Mouse (Mus musculus) heart, embryonic 10.5 days (tissue): Measurements from ENCODE around the gene Tpr. TPM values are rescaled to one million over a fixed set of nuclear protein-coding genes. Genes with fewer than 3 reads are reported as not detected.

Source experiments
- DNase-seq: peaks from one replicate; pipeline ENCODE4 v3.0.0-alpha.2; 2017; ENCODE audit warnings: low spot score
- H3K27ac ChIP-seq: fragments of 300-500 bp; sonication (generic); 2 replicates; pipeline ENCODE4 v1.5.1; 2016; ENCODE audit warnings: mild to moderate bottlenecking
- H3K27me3 ChIP-seq: fragments of 300-500 bp; sonication (generic); 2 replicates; pipeline ENCODE4 v1.6.1; 2016; ENCODE audit warnings: mild to moderate bottlenecking; ENCODE audit not compliant: poor library complexity, insufficient read depth, severe bottlenecking
- H3K36me3 ChIP-seq: fragments of 300-500 bp; sonication (generic); 2 replicates; pipeline ENCODE4 v1.6.1; 2016; ENCODE audit warnings: mild to moderate bottlenecking, moderate library complexity
- H3K4me1 ChIP-seq: fragments of 300-500 bp; sonication (generic); 2 replicates; pipeline ENCODE4 v1.6.1; 2016; ENCODE audit warnings: mild to moderate bottlenecking
- H3K4me3 ChIP-seq: fragments of 300-500 bp; sonication (generic); 2 replicates; pipeline ENCODE4 v1.5.1; 2016; ENCODE audit warnings: mild to moderate bottlenecking, moderate library complexity
- H3K9me3 ChIP-seq: fragments of 300-500 bp; sonication (generic); 2 replicates; pipeline ENCODE4 v1.6.1; 2016; ENCODE audit warnings: mild to moderate bottlenecking, moderate library complexity
- WGBS: fragments of 180-500 bp; shearing (Covaris S2); methylation state at CpG from one replicate; pipeline ENCODE4 v1.1.7; 2016; 5-methylcytosine and 5-hydroxymethylcytosine counted together
- polyA plus RNA-seq: library from polyadenylated mRNA; unstranded; fragments of >200 nt; fragmentation: Nextera tagmentation; extraction: Ambion mirVana; gene quantifications from 2 replicates; pipeline ENCODE4 v1.2.1, GENCODE M21; 2016

Gene Tpr
- polyA plus RNA-seq, 1 experiment from 2014 or later, result 157 TPM

GRCm38 (mm10) chr1:150466132-150466531 lies 73.5 kb downstream of the Tpr start, which contains the start of gene Prg4:
Gene Prg4 (minus strand): TSS chr1:150466165.
- H3K27ac ChIP-seq, result no peak within 1 kb of the TSS
- H3K27me3 ChIP-seq, result no peaks in the 10 kb centered on the region
- H3K9me3 ChIP-seq, result no peaks in the 10 kb centered on the region
- whole genome bisulfite sequencing, result 85% methylated on average over 3 of the region's 3 CpGs
- H3K36me3 ChIP-seq, result no peaks in the 10 kb centered on the region
- 0 out of 2 replicates have a peak, but pooled peaks cover 4% of the 10 kb centered on the region for H3K4me1 ChIP-seq
- no peak within 1 kb of the TSS for H3K4me3 ChIP-seq
- no peak for DNase-seq

GRCm38 (mm10) chr1:150469992-150470391 lies 77.4 kb downstream of the Tpr start:
- Histone ChIP-seq H3K27me3 (no peaks in the 10 kb centered on the region), H3K36me3 (no peaks in the 10 kb centered on the region), H3K27ac (no peak overlapping the region), H3K4me3 (no peak overlapping the region), H3K9me3 (no peaks in the 10 kb centered on the region), H3K4me1 (no peaks in the 10 kb centered on the region)
- WGBS, result 76% methylated on average over 3 of the region's 3 CpGs
- DNase-seq, result no peak

- H3K36me3 ChIP-seq, result no peaks in the 10 kb centered on the region
- no peaks in the 10 kb centered on the region for H3K27me3 ChIP-seq
- DNase-seq, result no peak
- H3K27ac ChIP-seq, result no peak overlapping the region
- no peaks in the 10 kb centered on the region for H3K9me3 ChIP-seq
- WGBS, result 78% methylated on average over 7 of the region's 7 CpGs
- H3K4me1 ChIP-seq, result no peaks in the 10 kb centered on the region
- no peak overlapping the region for H3K4me3 ChIP-seq
Measured at GRCm38 (mm10) chr1:150472525-150472924, 79.9 kb downstream of the Tpr start.

GRCm38 (mm10) chr1:150480674-150481073 lies 88.0 kb downstream of the Tpr start:
- WGBS, result 67% methylated on average over 5 of the region's 5 CpGs
- DNase-seq, result no peak
- no peak overlapping the region for H3K27ac ChIP-seq
- H3K27me3 ChIP-seq, result no peaks in the 10 kb centered on the region
- no peaks in the 10 kb centered on the region for H3K4me1 ChIP-seq
- no peaks in the 10 kb centered on the region for H3K36me3 ChIP-seq
- no peak overlapping the region for H3K4me3 ChIP-seq
- H3K9me3 ChIP-seq, result no peaks in the 10 kb centered on the region

- Histone ChIP-seq H3K4me3 (no peak overlapping the region), H3K27me3 (no peaks in the 10 kb centered on the region), H3K4me1 (no peaks in the 10 kb centered on the region), H3K36me3 (no peaks in the 10 kb centered on the region), H3K9me3 (no peaks in the 10 kb centered on the region), H3K27ac (no peak overlapping the region)
- 85% methylated on average over 2 of the region's 2 CpGs for WGBS
- DNase-seq, result no peak
Measured at GRCm38 (mm10) chr1:150489148-150489547, 96.5 kb downstream of the Tpr start.

GRCm38 (mm10) chr1:150496626-150497302 lies 104.1 kb downstream of the Tpr start:
- Histone ChIP-seq H3K9me3 (no peaks in the 10 kb centered on the region), H3K27me3 (no peaks in the 10 kb centered on the region), H3K27ac (no peak overlapping the region), H3K4me3 (no peak overlapping the region), H3K4me1 (no peaks in the 10 kb centered on the region), H3K36me3 (no peaks in the 10 kb centered on the region)
- no peak for DNase-seq
- WGBS, result 70% methylated on average over 6 of the region's 6 CpGs

GRCm38 (mm10) chr1:150497690-150498089 lies 105.1 kb downstream of the Tpr start:
- DNase-seq, result no peak

GRCm38 (mm10) chr1:150498177-150498576 lies 105.5 kb downstream of the Tpr start:
- Histone ChIP-seq H3K4me1 (no peaks in the 10 kb centered on the region), H3K27ac (no peak overlapping the region), H3K4me3 (no peak overlapping the region), H3K9me3 (no peaks in the 10 kb centered on the region), H3K27me3 (no peaks in the 10 kb centered on the region), H3K36me3 (no peaks in the 10 kb centered on the region)
- 78% methylated on average over 2 of the region's 2 CpGs for WGBS
- DNase-seq, result no peak

More at GRCm38 (mm10) chr1:150497690-150498089, 105.1 kb downstream of the Tpr start:
- H3K4me3 ChIP-seq, result no peak overlapping the region
- no peaks in the 10 kb centered on the region for H3K27me3 ChIP-seq
- H3K9me3 ChIP-seq, result no peaks in the 10 kb centered on the region
- no peaks in the 10 kb centered on the region for H3K4me1 ChIP-seq
- 56% methylated on average over 2 of the region's 2 CpGs for WGBS
- no peak overlapping the region for H3K27ac ChIP-seq
- H3K36me3 ChIP-seq, result no peaks in the 10 kb centered on the region

Other genes with a start within 250 kb of the Tpr start
- gene Pdc, start 73.4 kb upstream of the Tpr start, polyA plus RNA-seq, result not detected in 2 replicates
- gene Odr4, start 242 bp downstream of the Tpr start, polyA plus RNA-seq, result 29.9 and 30.4 TPM in 2 replicates
- 0.26 and 0.30 TPM in 2 replicates for gene Prg4, start 73.3 kb downstream of the Tpr start, polyA plus RNA-seq